Mouse (Mus musculus) gastrocnemius, adult 2 months (tissue): ENCODE measurements around the gene Spred3. TPM values are rescaled to one million over a fixed set of nuclear protein-coding genes. Genes with fewer than 3 reads are reported as not detected.

Experiments used
- DNase-seq: peaks from one replicate; pipeline ENCODE4 v3.0.0; 2022
- H3K27ac ChIP-seq: fragments of 200-600 bp; 2 replicates; pipeline ENCODE4 v1.8.1; 2022; ENCODE audit warnings: mild to moderate bottlenecking
- H3K4me3 ChIP-seq: fragments of 200-600 bp; 2 replicates; pipeline ENCODE4 v1.8.1; 2022; ENCODE audit warnings: mild to moderate bottlenecking, moderate library complexity
- CTCF ChIP-seq: fragments of 200-600 bp; IDR thresholded peaks from 2 replicates; pipeline ENCODE4 v1.8.1; 2022; ENCODE audit warnings: antibody characterized with exemption, mild to moderate bottlenecking, moderate library complexity
- intact Hi-C: fragments of 180-260 bp; cut with DNase I; formaldehyde crosslinking; loops from one replicate; pipeline ENCODE4 v1.15.1; 2025
- total RNA-seq, 2 experiments: library from RNA; stranded (reverse); gene quantifications; 2 replicates each; pipeline ENCODE4 v1.2.3; 2021

The Spred3 gene
- total RNA-seq, 2 experiments from 2014 or later = 1.0 to 1.6 TPM

DNA sequence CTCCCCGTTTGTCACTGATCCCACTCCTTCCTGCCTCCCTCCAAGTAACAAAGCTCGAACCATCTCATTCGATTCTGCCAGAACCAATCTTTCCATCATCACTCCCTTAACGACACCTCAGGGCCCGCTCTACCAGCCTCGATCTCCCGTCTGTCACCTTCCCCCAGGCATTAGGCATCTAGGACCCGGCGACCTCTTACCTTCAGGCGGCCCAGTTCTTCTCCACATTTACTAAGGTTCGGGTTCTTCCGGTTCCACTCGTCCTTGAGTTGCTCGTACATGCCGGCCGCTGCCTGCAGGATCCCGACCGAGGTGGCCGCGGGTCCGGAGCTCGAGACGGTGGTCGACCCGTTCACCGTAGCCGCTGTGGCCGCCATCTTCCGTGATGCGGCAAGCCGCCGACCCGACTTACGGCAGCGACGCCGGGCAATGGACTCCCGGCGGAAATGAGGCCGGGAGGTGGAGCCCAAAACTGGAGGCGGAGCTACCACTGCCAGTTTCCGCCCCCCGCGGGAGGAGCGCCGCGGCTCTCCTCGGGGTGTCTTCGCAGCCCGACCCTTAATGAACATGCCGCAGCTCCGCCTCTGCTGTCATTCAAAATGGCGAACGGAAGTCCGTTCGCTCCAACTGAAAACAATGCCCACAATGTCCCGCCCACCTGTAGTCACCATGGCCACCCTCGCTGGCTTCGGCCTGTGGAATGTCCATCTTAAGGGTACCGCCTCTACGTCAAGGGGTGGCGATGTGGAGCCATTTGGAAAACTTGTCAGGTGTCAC lies 10.1 kb upstream of the Spred3 start, which contains the start of gene Psmd8:
TSS of gene Psmd8 (minus strand) at position 625 of the 777 bp plus-strand sequence.
- intact Hi-C loops = loop anchor here (2.0 kb wide), 1 partner anchor 55 kb away; no protein-coding TSS in a partner anchor
- peak; percentile 72 for TF ChIP-seq CTCF
- peak within 1 kb of the TSS; percentile 74 for H3K4me3 ChIP-seq

DNA sequence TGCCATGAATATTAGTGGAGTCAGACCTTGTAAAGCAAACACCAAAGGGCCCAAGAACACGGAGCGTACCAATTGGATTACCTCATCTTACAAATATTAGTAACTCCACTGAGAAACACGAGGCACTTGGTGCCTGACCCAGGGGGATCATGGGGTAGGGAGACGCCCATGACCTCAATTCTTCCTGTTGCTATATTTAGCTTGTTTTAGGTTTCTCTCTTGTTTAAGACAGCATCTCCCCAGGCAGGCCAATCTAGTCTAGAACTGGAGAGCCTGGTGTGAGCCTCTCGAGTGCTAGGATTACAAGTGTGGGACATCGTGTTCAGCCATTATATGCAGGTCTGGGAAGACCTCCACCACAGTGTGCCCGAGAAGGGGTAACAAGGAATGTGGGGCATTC lies 9.1 kb upstream of the Spred3 start:
- Histone ChIP-seq H3K4me3 (peak overlapping the region; percentile 74), H3K27ac (peak overlapping the region; percentile 96)
- DNase-seq = peak; percentile 47
- TF ChIP-seq CTCF = no peak
- intact Hi-C loops = loop anchor here (2.0 to 10.0 kb wide), 3 partner anchors 55 to 415 kb away; partner anchors contain the start of genes Dpf1, Nfkbib, Ryr1 and Sirt2

More for the DNA sequence above, 10.1 kb upstream of the Spred3 start, which contains the start of gene Psmd8:
- peak within 1 kb of the TSS; percentile 96 for H3K27ac ChIP-seq
- DNase-seq = peak; percentile 98

DNA sequence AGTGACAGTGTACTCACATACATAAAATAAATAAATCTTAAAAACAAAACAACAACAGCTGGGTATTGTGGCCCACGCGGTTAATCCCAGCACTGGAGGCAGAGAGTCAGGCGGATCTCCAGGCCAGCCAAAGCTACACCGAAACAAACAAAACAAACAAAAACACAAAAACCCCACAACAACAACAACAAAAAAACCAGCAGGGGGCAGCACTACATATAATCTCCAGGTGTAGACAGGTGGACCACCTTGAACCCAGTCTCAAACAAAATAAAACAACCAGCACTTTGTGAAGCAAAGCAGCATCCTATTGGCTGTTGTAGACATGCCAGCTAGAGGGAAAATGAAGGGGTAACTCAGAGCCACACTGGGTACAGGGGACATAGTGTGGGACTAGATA lies 7.9 kb upstream of the Spred3 start:
- peak overlapping the region; percentile 96 for H3K27ac ChIP-seq
- intact Hi-C loops = loop anchor here (2.0 to 10.0 kb wide), 3 partner anchors 53 to 413 kb away; partner anchors contain the start of genes Dpf1, Nfkbib, Ryr1 and Sirt2
- peak overlapping the region; percentile 74 for H3K4me3 ChIP-seq
- no peak for DNase-seq
- TF ChIP-seq CTCF = peak; percentile 40

DNA sequence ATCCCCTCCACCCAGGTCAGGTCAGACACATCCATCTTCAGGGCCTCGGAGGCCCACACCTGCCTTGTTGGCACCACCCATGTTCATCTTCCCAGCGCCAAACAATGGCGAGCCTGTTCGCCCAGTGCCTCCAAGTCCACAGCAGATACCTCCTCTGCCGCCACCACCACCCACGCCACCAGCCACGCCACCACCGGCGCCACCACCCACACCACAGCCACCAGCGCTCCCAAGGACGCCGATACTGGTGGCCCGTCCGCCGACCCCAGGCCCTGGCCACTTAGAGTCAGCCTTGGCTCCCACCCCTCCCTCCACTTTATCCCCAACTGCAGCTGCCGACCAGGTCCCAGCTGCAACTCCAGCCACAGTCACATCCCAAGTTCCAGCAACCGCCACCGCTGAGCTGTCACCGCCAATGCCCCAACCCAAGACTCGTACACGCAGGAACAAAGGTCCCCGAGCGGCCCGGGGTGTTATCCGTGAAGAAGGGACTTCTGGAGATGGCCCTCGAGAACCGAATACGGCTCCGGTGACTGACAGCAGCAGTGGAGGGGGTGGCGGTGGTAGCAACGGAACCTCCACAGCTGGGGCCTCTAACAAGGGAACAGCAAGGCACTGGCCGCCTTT lies 2.3 kb upstream of the Spred3 start:
- DNase-seq = peak; percentile 38
- Histone ChIP-seq H3K4me3 (no peak overlapping the region), H3K27ac (no peak overlapping the region)
- no peak for TF ChIP-seq CTCF
- intact Hi-C loops = loop anchor here (5.0 to 10.0 kb wide), 2 partner anchors 408 to 1680 kb away; partner anchors contain the start of genes Nfkbib and Sirt2

DNA sequence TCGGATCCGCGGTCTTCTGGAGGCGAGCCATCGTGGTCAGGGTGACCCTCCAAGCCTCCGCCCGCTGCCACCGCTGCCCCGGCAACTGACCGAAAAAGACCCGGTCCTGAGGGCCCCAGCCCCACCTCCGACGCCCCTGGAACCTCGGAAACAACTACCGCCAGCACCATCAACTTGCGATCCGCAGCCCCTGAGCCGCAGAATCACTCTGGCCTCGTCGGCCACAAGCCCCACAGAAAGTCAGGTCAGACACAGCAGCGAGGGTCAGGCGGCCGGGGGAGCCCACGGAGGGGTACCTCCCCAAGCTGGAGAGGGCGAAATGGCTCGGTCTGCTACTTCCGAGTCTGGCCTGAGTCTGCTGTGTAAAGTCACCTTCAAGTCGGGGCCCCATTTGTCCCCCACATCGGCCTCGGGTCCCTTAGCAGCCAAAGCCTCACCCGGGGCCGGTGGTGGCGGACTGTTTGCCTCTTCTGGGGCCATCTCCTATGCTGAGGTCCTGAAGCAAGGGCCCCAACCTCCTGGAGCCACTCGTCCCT lies 1.4 kb upstream of the Spred3 start:
- intact Hi-C loops = loop anchor here (5.0 to 10.0 kb wide), 2 partner anchors 407 to 1679 kb away; partner anchors contain the start of genes Nfkbib and Sirt2
- no peak for TF ChIP-seq CTCF
- H3K4me3 ChIP-seq = peak overlapping the region; percentile 89
- peak overlapping the region; percentile 12; the same call in 1 of the 2 replicates for H3K27ac ChIP-seq
- DNase-seq = peak; percentile 51

DNA sequence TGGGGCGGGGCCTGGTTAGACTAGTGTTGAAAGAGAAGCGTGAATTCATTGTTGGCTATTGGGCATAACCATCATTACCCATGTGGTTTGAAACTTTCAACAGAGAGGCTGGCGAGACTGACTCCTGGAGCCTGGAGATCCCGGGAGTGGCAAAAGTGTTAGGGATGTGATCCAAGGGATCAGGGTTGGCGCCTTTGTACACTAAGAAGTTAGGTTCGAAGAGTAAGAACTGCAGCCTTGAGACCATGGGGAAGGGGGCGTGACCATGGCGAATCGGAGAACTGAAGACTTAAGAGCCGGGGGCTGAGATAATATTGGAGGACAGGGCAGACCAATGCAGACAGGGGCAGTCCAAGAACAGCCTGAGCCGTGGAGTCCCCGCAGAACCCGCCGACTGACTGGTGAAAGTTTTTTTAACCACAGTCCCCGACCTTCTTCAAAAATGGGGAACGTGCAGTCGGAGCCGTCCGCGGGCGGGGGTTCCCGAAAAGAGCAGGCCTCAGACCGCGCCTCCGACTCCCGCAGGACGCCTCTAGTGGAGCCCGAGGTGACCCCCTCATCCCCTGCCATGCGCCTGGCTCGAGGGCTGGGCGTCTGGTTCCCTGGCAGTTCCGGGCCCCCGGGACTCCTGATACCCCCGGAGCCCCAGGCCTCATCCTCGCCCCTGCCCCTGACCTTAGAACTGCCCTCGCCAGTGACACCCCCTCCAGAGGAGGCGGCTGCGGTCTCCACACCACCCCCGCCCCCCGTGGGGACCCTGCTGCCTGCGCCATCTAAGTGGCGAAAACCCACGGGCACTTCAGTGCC lies 747 bp upstream of the Spred3 start:
- no peak for TF ChIP-seq CTCF
- intact Hi-C loops = loop anchor here (5.0 to 10.0 kb wide), 2 partner anchors 406 to 1679 kb away; partner anchors contain the start of genes Nfkbib and Sirt2
- H3K27ac ChIP-seq = peak overlapping the region; percentile 83
- peak overlapping the region; percentile 89 for H3K4me3 ChIP-seq
- peak; percentile 52 for DNase-seq

DNA sequence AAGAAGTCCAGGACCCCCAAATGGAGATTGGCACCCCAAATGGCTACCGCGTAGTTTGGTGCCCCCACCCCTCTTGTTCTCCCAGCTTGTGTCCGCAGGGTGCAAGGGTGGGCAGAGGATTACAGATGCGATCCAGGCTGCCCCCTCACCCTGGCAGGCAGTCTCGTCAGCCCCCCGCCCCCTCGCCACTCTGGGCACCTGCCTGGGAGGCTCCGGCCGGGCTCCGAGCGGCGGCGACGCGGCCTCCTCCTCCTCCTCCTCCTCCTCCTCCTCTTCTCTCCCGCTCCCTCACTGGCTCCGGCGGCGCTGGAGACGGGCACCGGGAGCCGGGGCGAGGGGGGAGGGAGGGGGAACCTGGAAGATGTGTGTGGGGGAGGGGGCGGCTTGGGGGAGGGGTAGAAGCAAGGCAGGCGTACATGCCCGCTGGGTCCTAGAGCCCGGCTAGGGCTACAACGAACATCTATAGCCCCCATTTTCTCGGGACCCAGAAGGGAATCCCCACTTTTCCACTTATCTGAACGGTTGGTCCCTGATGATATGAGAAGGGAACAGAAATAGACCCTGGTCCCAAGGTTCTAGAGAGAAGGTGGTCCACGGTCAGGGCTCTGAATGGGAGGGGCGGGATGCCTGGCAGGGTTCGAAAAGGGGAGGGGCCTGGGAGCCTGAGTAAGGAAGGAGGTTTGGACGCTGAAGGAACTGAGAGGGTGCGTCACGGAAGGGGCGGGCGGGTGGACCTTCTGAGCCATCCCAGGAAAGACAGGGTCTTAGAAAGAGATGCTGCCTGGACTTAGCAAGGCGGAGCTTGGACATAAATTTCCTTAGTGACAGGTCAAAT lies 763 bp downstream of the Spred3 start:
- Histone ChIP-seq H3K4me3 (peak overlapping the region; percentile 89), H3K27ac (peak overlapping the region; percentile 83)
- intact Hi-C loops = loop anchor here (5.0 to 10.0 kb wide), 2 partner anchors 405 to 1677 kb away; partner anchors contain the start of genes Nfkbib and Sirt2
- no peak for TF ChIP-seq CTCF
- DNase-seq = peak; percentile 87

DNA sequence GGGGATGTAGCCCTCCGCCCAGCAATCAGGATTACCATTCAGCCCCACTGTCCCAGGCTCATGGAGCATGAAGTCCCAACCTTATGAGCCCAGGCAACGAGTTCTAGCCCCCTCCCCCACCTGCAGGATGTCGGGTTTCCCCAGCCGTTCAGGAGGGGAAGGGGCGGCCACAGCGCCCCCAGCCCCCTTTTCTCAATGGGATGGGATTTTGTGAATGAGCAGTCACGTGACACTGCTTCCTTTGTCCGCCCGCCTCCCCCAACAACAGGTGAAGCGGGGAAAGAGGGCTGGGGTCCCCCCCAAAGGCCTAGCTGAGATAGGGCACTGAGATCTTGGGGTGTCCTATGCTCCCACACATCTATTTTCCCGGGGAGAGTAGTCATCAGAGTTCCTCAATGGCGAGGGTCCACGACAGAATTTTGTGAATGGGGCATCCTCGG lies 1.4 kb downstream of the Spred3 start:
- DNase-seq = no peak
- H3K4me3 ChIP-seq = peak overlapping the region; percentile 89
- peak overlapping the region; percentile 83 for H3K27ac ChIP-seq
- TF ChIP-seq CTCF = no peak
- intact Hi-C loops = no loop called here

DNA sequence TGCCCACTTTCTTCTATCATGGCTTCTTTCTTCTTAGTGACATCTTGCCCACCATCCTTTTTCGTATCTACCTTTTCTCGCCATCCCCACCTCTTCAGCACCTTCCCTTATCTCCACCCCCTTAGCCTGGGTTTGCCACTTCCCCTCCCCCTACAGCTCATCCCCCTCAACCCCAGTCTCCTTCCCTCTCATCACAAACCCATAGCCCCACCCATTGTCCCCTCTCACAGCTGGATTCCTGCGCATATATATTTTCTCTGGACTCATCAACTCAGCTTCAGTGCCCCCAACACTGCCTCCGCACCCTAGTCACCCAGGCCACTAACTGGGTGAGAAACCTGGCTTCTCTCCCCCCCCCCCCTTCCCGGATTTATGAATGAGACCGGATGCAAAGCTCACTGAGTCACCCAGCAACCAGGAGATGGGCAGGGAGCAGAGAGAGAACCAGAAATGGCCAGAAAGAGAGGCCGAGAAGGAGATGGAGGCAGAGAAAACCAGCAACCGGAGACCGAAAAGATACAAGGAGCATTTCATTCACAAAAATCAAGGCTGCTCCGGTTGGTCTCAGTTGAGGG lies 2.0 kb downstream of the Spred3 start:
- H3K27ac ChIP-seq = no peak overlapping the region
- intact Hi-C loops = no loop called here
- H3K4me3 ChIP-seq = no peak overlapping the region
- TF ChIP-seq CTCF = no peak
- no peak for DNase-seq

DNA sequence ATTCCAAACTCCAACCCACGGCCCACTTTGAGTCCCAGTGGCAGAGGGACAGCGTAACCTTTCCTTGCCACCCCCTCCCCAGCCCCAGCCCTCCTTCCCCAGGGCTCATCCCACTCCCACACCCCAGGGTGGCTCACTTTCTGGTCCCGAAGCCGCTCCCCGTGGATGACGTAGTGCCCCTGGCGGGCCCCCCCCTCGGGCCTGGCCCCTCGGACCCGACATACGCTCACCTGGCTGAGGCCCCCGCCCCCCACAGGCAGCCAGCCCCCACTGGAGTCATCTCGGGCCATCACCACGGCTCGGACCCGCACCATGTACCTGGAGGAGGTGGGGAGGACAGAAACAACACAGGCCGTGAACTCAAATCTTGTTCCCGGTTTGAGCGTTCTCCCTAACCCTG lies 2.6 kb downstream of the Spred3 start:
- TF ChIP-seq CTCF = no peak
- intact Hi-C loops = no loop called here
- no peak for DNase-seq
- Histone ChIP-seq H3K27ac (no peak overlapping the region), H3K4me3 (no peak overlapping the region)
